Mouse (Mus musculus) testis, adult 10 weeks (tissue): ENCODE measurements around the gene Med24. TPM values are rescaled to one million over a fixed set of nuclear protein-coding genes. Genes with fewer than 3 reads are reported as not detected.

Experiments
- polyA plus RNA-seq: library from polyadenylated mRNA; stranded (reverse); fragments of 350-450 nt; fragmentation: Illumina TruSeq; extraction: RNeasy Lipid Tissue Mini Kit (QIAGEN cat#74804); gene quantifications from one replicate; pipeline ENCODE4 v1.2.3, GENCODE M21; 2014; ENCODE audit warnings: low read depth, low replicate concordance

The Med24 gene
- polyA plus RNA-seq: 28.3 TPM

GRCm38 (mm10) chr11:98729119-98729588, at the start of gene Med24:
Gene Med24 (minus strand): TSS chr11:98729435.

GRCm38 (mm10) chr11:98774582-98775347, 45.5 kb upstream of the Med24 start, which contains the start of gene Nr1d1:
Gene Nr1d1 (minus strand): TSS chr11:98775333.

GRCm38 (mm10) chr11:98740393-98741050, 11.3 kb upstream of the Med24 start, which contains the start of gene Thra:
Gene Thra (plus strand): TSS chr11:98740638.

GRCm38 (mm10) chr11:98701213-98701670, 28.0 kb downstream of the Med24 start, which contains the start of gene Csf3:
Gene Csf3 (plus strand): TSS chr11:98701263.

GRCm38 (mm10) chr11:98681786-98682745, 47.2 kb downstream of the Med24 start, which contains the start of gene Psmd3:
Gene Psmd3 (plus strand): TSS chr11:98682554.

GRCm38 (mm10) chr11:98664091-98664490, 65.1 kb downstream of the Med24 start, which contains the start of gene Gsdma:
Gene Gsdma (plus strand): TSS chr11:98664351.

Other genes starting within 250 kb of the Med24 start
- gene Ikzf3, start 183.4 kb downstream of the Med24 start, polyA plus RNA-seq: 0.18 TPM
- gene Zpbp2, start 178.3 kb downstream of the Med24 start, polyA plus RNA-seq: 608 TPM
- gene Ormdl3, start 142.1 kb downstream of the Med24 start, polyA plus RNA-seq: 10.1 TPM
- not detected for gene Lrrc3c, start 131.1 kb downstream of the Med24 start, polyA plus RNA-seq
- gene Gm12355, start 103.8 kb downstream of the Med24 start, polyA plus RNA-seq: 0.56 TPM
- not detected for gene Gsdma3, start 103.1 kb downstream of the Med24 start, polyA plus RNA-seq
- not detected for gene Gsdma2, start 82.7 kb downstream of the Med24 start, polyA plus RNA-seq
- gene Gsdma, start 65.1 kb downstream of the Med24 start, polyA plus RNA-seq: 1.6 TPM
- 11.0 TPM for gene Psmd3, start 46.9 kb downstream of the Med24 start, polyA plus RNA-seq
- gene Csf3, start 28.2 kb downstream of the Med24 start, polyA plus RNA-seq: 0.20 TPM
- 2.9 TPM for gene Thra, start 11.2 kb upstream of the Med24 start, polyA plus RNA-seq
- 0.81 TPM for gene Nr1d1, start 45.9 kb upstream of the Med24 start, polyA plus RNA-seq
- gene Msl1, start 66.1 kb upstream of the Med24 start, polyA plus RNA-seq: 270 TPM
- gene Casc3, start 75.5 kb upstream of the Med24 start, polyA plus RNA-seq: 18.6 TPM
- gene Rapgefl1, start 107.3 kb upstream of the Med24 start, polyA plus RNA-seq: 0.34 TPM
- gene Wipf2, start 134.2 kb upstream of the Med24 start, polyA plus RNA-seq: 3.8 TPM
- gene Cdc6, start 178.4 kb upstream of the Med24 start, polyA plus RNA-seq: 3.9 TPM
- 1.3 TPM for gene Rara, start 198.4 kb upstream of the Med24 start, polyA plus RNA-seq